Mouse (Mus musculus) ES-Bruce4 (cell line): Measurements from ENCODE around the gene Ifitm2. TPM values are rescaled to one million over a fixed set of nuclear protein-coding genes. Genes with fewer than 3 reads are reported as not detected.
A peak's percentile ranks its signal among the peaks of the same experiment; 100 is the strongest.
"Not testable (repeated sequence)": the region's sequence is repeated elsewhere in the genome, so short reads cannot be mapped to it uniquely, and the experiment has no call there.

Experiments used
- H3K27ac ChIP-seq: 2 replicates; pipeline ENCODE4 v1.5.1; 2012; ENCODE audit warnings: low read length, inconsistent platforms; ENCODE audit not compliant: insufficient read depth
- H3K27me3 ChIP-seq: 2 replicates; pipeline ENCODE4 v1.6.1; 2012; ENCODE audit warnings: mild to moderate bottlenecking, low read length, inconsistent platforms; ENCODE audit not compliant: control insufficient read depth, poor library complexity, insufficient read depth, severe bottlenecking
- H3K36me3 ChIP-seq: 2 replicates; pipeline ENCODE4 v1.6.1; 2012; ENCODE audit warnings: inconsistent platforms, mild to moderate bottlenecking, low read length, moderate library complexity; ENCODE audit not compliant: control insufficient read depth, poor library complexity, insufficient read depth, severe bottlenecking
- H3K4me1 ChIP-seq: one replicate; pipeline ENCODE4 v1.8.1; 2011; ENCODE audit warnings: low read length; ENCODE audit not compliant: control insufficient read depth, insufficient read depth
- H3K4me3 ChIP-seq: 2 replicates; pipeline ENCODE4 v1.5.1; 2011; ENCODE audit warnings: low read depth, mild to moderate bottlenecking, low read length
- H3K9ac ChIP-seq: 2 replicates; pipeline ENCODE4 v1.6.1; 2012; ENCODE audit warnings: low read depth, mild to moderate bottlenecking, inconsistent platforms; ENCODE audit not compliant: poor library complexity, severe bottlenecking
- H3K9me3 ChIP-seq: replicated peaks from 2 replicates; pipeline ENCODE4 v1.6.1; 2012; ENCODE audit warnings: mild to moderate bottlenecking, low read length, inconsistent platforms; ENCODE audit not compliant: control insufficient read depth, poor library complexity, insufficient read depth, severe bottlenecking
- CTCF ChIP-seq: IDR thresholded peaks from one replicate; pipeline ENCODE4 v1.8.1; 2011; ENCODE audit warnings: low read depth, low read length
- EP300 ChIP-seq: IDR thresholded peaks from 2 replicates; pipeline ENCODE4 v1.6.1; 2011; ENCODE audit warnings: low read depth, low read length; ENCODE audit not compliant: insufficient read depth
- POLR2A ChIP-seq: IDR thresholded peaks from one replicate; pipeline ENCODE4 v1.8.1; 2011; ENCODE audit warnings: low read length; ENCODE audit not compliant: insufficient read depth
- polyA plus RNA-seq: library from polyadenylated mRNA; stranded (reverse); fragments of >200 nt; gene quantifications from 2 replicates; pipeline ENCODE4 v1.2.4, GENCODE M21; 2011; ENCODE audit warnings: low read depth; ENCODE audit not compliant: missing spikeins, insufficient read depth, insufficient read length

Gene Ifitm2
- polyA plus RNA-seq, 1 experiment: 720 TPM

- peaks cover 5% of the 10 kb centered on the region for H3K4me1 ChIP-seq
- TF ChIP-seq POLR2A: no peak
- 0 out of 2 replicates have a peak, but pooled peaks have one; percentile 4 for TF ChIP-seq EP300
- H3K27ac ChIP-seq: peak overlapping the region; percentile 78
These were observed 15.8 kb upstream of the Ifitm2 start for GRCm38 (mm10) chr7:140971479-140972171.

DNA sequence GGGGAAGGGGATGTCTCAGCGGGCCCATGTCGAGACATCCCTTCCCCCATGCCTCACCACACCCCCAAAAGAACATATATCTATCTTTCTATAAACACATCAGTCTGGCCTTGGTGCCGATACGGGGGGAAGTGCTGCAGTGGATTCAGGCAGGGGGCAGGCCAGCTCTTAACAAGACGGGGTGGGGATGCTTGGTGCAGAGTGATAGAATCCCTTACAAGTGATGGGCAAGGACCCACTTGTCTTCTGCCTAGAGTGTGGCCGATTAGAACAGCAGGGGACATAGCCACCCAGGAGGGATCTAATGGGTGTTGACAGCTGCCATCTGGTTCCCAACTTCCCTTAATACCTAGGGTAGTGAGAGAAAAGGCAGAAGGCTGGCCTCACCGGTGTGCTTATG is 15.1 kb upstream of the Ifitm2 start:
- Histone ChIP-seq H3K4me3 (peak overlapping the region; percentile 29), H3K27ac (peak overlapping the region; percentile 78), H3K9ac (no peak overlapping the region), H3K4me1 (peaks cover 5% of the 10 kb centered on the region), H3K9me3 (no peaks in the 10 kb centered on the region), H3K27me3 (no peaks in the 10 kb centered on the region), H3K36me3 (peaks cover 2% of the 10 kb centered on the region; the same call in 1 of the 2 replicates)
- TF ChIP-seq EP300: no peak
- no peak for TF ChIP-seq CTCF
- no peak for TF ChIP-seq POLR2A

More at GRCm38 (mm10) chr7:140971479-140972171, 15.8 kb upstream of the Ifitm2 start:
- peaks cover 2% of the 10 kb centered on the region; the same call in 1 of the 2 replicates for H3K36me3 ChIP-seq
- peak overlapping the region; percentile 21; the same call in 1 of the 2 replicates for H3K9ac ChIP-seq
- H3K4me3 ChIP-seq: no peak overlapping the region
- no peaks in the 10 kb centered on the region for H3K27me3 ChIP-seq
- no peaks in the 10 kb centered on the region for H3K9me3 ChIP-seq

DNA sequence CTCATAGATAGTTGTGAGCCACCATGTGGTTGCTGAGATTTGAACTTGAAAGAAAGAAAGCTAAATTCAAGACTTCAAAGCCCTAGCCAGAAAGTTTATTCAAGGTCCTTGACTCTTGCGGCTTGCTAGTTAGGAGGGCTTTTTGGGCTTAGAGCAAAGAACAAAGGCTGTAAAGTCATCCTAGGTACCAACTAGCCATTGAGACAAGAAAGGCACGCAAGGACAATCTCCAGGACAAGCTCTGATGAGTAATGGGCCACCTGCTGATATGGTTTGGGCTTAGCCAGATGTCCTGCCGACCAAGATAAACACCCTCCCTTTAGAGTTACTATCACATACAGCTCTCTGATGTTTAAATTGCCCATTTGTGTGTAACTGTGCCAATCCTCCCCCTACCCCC is 12.9 kb upstream of the Ifitm2 start:
- peak overlapping the region; percentile 84 for H3K9ac ChIP-seq
- H3K27ac ChIP-seq: peak overlapping the region; percentile 43; the same call in 1 of the 2 replicates
- not testable (repeated sequence) for H3K4me1 ChIP-seq, H3K36me3 ChIP-seq, H3K27me3 ChIP-seq, H3K9me3 ChIP-seq
- peak overlapping the region; percentile 58 for H3K4me3 ChIP-seq

DNA sequence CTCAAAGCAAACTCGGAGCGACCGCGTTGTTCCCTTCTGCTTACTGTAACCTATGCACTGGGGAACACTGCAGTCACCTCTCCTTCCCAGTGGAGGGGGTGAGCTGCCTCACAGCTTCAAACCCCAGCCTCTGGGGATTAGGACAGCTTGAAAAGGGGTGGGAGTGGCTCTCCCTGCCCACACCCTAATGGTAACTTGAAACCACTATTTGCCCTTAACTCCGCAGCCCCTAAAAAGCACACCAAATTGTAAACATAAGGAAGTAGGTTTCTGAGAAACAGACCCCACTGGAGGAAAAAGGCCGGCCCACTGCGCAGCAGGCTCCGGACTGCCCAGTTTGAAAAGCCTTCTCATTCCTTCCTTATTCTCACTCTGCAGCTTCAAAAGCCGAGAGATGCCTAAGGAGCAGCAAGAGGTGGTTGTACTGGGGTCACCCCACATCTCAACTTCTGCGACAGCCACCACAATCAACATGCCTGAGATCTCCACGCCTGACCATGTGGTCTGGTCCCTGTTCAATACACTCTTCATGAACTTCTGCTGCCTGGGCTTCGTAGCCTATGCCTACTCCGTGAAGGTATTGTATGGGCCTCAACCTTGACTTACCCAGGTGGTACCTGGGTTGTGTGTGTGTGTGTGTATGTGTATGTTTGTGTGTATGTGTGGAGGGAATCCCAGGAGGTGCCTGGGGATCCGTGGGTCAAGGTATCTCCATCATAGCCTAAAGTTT is 12.2 kb upstream of the Ifitm2 start:
- H3K9ac ChIP-seq: peak overlapping the region; percentile 84
- peak overlapping the region; percentile 93 for H3K4me3 ChIP-seq
- no peaks in the 10 kb centered on the region for H3K9me3 ChIP-seq
- H3K27me3 ChIP-seq: no peaks in the 10 kb centered on the region
- TF ChIP-seq CTCF (no peak), POLR2A (peak; percentile 24), EP300 (peak; percentile 92)
- H3K27ac ChIP-seq: peak overlapping the region; percentile 97
- peaks cover 2% of the 10 kb centered on the region; the same call in 1 of the 2 replicates for H3K36me3 ChIP-seq
- peaks cover 7% of the 10 kb centered on the region for H3K4me1 ChIP-seq

GRCm38 (mm10) chr7:140966921-140967320 is 11.1 kb upstream of the Ifitm2 start, which contains the start of gene Ifitm1:
Gene Ifitm1, plus strand, starts transcription at chr7:140967221.
- TF ChIP-seq CTCF (no peak), EP300 (no peak), POLR2A (no peak)
- Histone ChIP-seq H3K4me1 (peaks cover 5% of the 10 kb centered on the region), H3K27me3 (no peaks in the 10 kb centered on the region), H3K27ac (peak within 1 kb of the TSS; percentile 97), H3K9me3 (no peaks in the 10 kb centered on the region), H3K9ac (peak within 1 kb of the TSS; percentile 84), H3K36me3 (peaks cover 2% of the 10 kb centered on the region; the same call in 1 of the 2 replicates), H3K4me3 (peak within 1 kb of the TSS; percentile 93)

- peak overlapping the region; percentile 12; the same call in 1 of the 2 replicates for H3K9ac ChIP-seq
- peaks cover 8% of the 10 kb centered on the region for H3K4me1 ChIP-seq
- H3K27me3 ChIP-seq: no peaks in the 10 kb centered on the region
- H3K4me3 ChIP-seq: peak overlapping the region; percentile 36
- H3K9me3 ChIP-seq: no peaks in the 10 kb centered on the region
- H3K36me3 ChIP-seq: no peaks in the 10 kb centered on the region
- TF ChIP-seq EP300 (peak; percentile 93), POLR2A (no peak), CTCF (no peak)
- peak overlapping the region; percentile 91 for H3K27ac ChIP-seq
These were observed 6.9 kb upstream of the Ifitm2 start for GRCm38 (mm10) chr7:140962733-140963132.
